Mouse (Mus musculus): Measurements from ENCODE around the gene Smarcd1.

- no peak for TF ChIP-seq CTCF (IDR thresholded peaks at IDR 0.05; ENCODE audit: extremely low read depth, insufficient read length, insufficient replicate concordance, low read depth, low read length)
- no peak for TF ChIP-seq POLR2A (IDR thresholded peaks at IDR 0.05; ENCODE audit: low read depth, low read length)
Observed at GRCm38 (mm10) chr15:99684156-99684555, 17.8 kb upstream of the Smarcd1 start.

Measured in small intestine, adult 2 months (tissue).